Mouse (Mus musculus): Measurements from ENCODE around the gene Gm1140.
"Not testable (repeated sequence)": the region's sequence is repeated elsewhere in the genome, so short reads cannot be mapped to it uniquely, and the experiment has no call there.

Gene Gm1140

DNA sequence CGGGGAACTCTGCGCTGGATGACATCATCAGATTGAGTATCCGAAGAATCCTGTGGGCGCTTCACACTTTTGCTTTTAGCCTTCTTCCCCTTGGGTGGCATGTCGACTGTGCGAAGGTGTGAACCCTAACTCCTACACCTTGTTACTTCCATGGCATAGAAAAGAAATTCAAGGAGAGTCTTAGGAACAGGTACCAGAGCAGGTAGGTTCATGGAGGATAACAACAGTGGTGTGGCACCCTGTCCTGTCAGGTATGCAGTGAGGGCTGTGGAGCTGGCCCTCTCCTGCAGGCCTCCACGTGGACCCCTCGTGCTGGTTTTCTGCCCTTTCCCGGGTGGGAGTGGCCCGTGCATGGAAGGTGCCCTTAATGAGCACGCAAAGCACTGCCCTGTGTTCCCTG, at the start of gene Gm1140:
Gene Gm1140, minus strand, starts transcription at position 101 of the 400 bp plus-strand sequence.
- not testable (repeated sequence) for DNase-seq

DNA sequence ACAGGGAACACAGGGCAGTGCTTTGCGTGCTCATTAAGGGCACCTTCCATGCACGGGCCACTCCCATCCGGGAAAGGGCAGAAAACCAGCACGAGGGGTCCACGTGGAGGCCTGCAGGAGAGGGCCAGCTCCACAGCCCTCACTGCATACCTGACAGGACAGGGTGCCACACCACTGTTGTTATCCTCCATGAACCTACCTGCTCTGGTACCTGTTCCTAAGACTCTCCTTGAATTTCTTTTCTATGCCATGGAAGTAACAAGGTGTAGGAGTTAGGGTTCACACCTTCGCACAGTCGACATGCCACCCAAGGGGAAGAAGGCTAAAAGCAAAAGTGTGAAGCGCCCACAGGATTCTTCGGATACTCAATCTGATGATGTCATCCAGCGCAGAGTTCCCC, 2.0 kb upstream of the Gm1140 start, which contains the start of gene Gm14692:
Gene Gm14692, plus strand, starts transcription at position 301 of the 400 bp plus-strand sequence.
- not testable (repeated sequence) for DNase-seq

Measured in thymus, postnatal 14 days (tissue).